Mouse (Mus musculus): ENCODE measurements around the gene Celf2. TPM values are rescaled to one million over a fixed set of nuclear protein-coding genes. Genes with fewer than 3 reads are reported as not detected.

The Celf2 gene
- polyA plus RNA-seq, 1 experiment from 2014 or later, result 35.4 TPM

DNA sequence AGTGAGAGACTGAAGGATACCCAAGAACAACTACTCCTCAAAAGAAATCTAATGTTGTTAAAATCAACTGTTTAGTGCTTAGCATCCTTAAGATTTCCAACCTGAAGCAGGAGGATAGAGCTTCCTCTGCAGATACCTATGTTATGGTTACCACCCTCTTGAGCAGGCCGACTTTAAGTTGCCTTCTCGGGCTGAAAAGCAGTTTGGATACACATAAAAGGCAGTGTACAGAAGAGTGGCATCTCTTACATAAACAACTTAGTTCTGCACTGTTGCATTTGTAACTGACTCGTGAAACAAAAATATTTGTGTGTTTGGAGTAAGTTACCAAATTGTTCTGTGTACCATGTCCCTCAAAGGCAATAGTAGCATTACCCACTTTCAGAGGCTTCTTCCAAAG lies 435.6 kb downstream of the Celf2 start:
- no peak for ATAC-seq
- peaks cover 4% of the 10 kb centered on the region; the same call in 1 of the 2 replicates for H3K9me3 ChIP-seq (ENCODE audit: control insufficient read depth, low read length)
- H3K9ac ChIP-seq (ENCODE audit: low read depth, low read length), result no peak overlapping the region
- H3K4me3 ChIP-seq (ENCODE audit: low read length), result no peak overlapping the region
- H3K27ac ChIP-seq (ENCODE audit: low read length), result no peak overlapping the region
- H3K27me3 ChIP-seq (replicated peaks; ENCODE audit: control insufficient read depth, insufficient read depth, low read length), result no peaks in the 10 kb centered on the region
- 56% methylated on average over 3 of the region's 3 CpGs for WGBS
- no peak overlapping the region for H3K4me2 ChIP-seq (ENCODE audit: low read depth, low read length)
- no peaks in the 10 kb centered on the region for H3K4me1 ChIP-seq (ENCODE audit: control insufficient read depth, insufficient read depth, low read length)
- peaks cover 5% of the 10 kb centered on the region for H3K36me3 ChIP-seq (ENCODE audit: control insufficient read depth, insufficient read depth, low read length)

DNA sequence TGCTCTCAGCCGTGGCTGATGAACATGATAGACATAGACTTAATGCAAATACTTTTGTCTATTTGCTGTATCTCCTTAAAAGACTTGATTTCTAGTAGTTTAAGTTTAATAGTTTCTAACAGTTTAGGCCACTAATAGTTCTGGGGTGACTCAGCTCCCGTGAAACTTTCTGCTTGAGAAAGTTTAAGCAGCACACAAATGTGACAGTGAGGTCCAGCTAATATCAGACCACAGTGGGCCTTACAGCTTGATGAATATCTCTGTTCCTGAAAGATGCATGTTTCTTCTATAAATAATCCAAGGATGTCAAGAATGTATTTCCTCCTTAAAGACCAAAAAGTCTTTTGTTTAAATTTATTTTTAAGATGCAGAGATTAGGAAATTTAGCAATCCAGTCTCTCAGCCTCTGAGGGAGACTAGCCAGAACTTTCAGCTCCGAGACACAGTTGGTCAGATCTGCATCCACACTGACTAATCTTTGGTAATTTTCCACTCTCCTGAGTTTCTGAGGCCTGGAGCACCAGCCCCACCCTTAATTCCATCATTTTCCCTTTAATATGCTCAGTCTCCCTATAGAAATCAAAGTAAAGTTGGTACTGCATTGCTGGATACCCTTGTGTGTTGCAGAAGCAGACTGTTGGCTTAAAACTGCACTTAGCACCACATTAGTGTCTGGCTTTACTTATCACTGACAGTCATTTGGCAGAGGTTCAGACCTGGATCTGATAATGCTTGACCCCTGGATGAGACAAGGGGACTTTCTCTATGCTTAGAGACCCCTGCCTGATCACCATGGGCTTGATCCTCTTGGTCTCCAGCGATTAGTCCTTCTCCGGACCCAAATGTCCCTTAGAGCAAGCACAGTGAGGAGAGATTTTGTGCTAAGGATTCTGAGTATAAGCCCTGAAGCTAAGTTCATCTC lies 436.8 kb downstream of the Celf2 start:
- no peak overlapping the region for H3K4me3 ChIP-seq (ENCODE audit: low read length)
- ATAC-seq, result no peak
- no peak overlapping the region for H3K27ac ChIP-seq (ENCODE audit: low read length)
- peaks cover 4% of the 10 kb centered on the region; the same call in 1 of the 2 replicates for H3K9me3 ChIP-seq (ENCODE audit: control insufficient read depth, low read length)
- peaks cover 5% of the 10 kb centered on the region for H3K36me3 ChIP-seq (ENCODE audit: control insufficient read depth, insufficient read depth, low read length)
- no peak overlapping the region for H3K4me2 ChIP-seq (ENCODE audit: low read depth, low read length)
- no peaks in the 10 kb centered on the region for H3K27me3 ChIP-seq (replicated peaks; ENCODE audit: control insufficient read depth, insufficient read depth, low read length)
- H3K9ac ChIP-seq (ENCODE audit: low read depth, low read length), result no peak overlapping the region
- H3K4me1 ChIP-seq (ENCODE audit: control insufficient read depth, insufficient read depth, low read length), result no peaks in the 10 kb centered on the region
- WGBS, result 67% methylated on average over 5 of the region's 5 CpGs

DNA sequence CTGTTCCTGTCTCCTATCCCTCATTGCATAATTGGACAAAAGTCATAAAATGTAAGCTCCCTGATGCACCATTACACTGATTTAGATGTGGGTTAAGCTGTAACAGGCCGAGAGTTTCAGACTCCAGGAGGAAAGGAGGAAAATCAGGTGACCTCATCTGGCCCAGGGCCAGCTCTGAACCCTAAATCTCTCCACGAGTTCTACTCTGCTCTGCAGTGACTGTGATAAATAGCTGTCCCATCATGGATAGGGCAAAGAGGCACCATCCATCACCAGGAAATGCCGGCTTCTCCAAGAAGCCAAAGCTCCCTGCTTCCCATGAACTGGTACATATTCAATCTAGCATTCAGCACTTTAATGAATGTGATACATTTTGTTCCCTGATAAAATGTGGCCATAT lies 439.9 kb downstream of the Celf2 start:
- Histone ChIP-seq H3K4me3 (ENCODE audit: low read length) (no peak overlapping the region), H3K27ac (ENCODE audit: low read length) (no peak overlapping the region), H3K27me3 (replicated peaks; ENCODE audit: control insufficient read depth, insufficient read depth, low read length) (no peaks in the 10 kb centered on the region), H3K9ac (ENCODE audit: low read depth, low read length) (no peak overlapping the region), H3K9me3 (ENCODE audit: control insufficient read depth, low read length) (no peaks in the 10 kb centered on the region), H3K36me3 (ENCODE audit: control insufficient read depth, insufficient read depth, low read length) (no peaks in the 10 kb centered on the region), H3K4me1 (ENCODE audit: control insufficient read depth, insufficient read depth, low read length) (no peaks in the 10 kb centered on the region), H3K4me2 (ENCODE audit: low read depth, low read length) (no peak overlapping the region)
- WGBS, result 36% methylated on average over 3 of the region's 3 CpGs
- no peak for ATAC-seq

DNA sequence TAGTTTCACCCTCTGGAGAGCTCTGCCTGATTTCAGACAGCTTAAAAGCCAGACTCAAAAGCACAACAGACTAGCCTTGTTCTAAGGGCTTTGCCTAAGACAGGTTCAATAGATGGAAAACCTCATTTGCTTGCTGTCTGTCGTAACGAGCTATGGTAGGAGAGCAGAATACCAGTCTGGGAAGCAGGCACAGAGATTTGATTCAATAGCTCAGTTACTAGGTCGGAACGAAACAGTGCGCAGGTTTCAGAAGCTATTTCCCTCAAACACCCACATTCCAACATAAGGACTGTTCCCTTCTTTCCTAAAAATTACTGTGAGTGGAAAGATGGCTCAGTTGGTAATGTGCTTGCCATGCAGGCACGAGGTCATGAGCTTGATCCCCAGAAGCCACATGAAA lies 441.1 kb downstream of the Celf2 start:
- no peak overlapping the region for H3K9ac ChIP-seq (ENCODE audit: low read depth, low read length)
- no peak overlapping the region for H3K4me2 ChIP-seq (ENCODE audit: low read depth, low read length)
- H3K4me1 ChIP-seq (ENCODE audit: control insufficient read depth, insufficient read depth, low read length), result peaks cover 7% of the 10 kb centered on the region; the same call in 1 of the 2 replicates
- no peak for ATAC-seq
- H3K27ac ChIP-seq (ENCODE audit: low read length), result no peak overlapping the region
- no peaks in the 10 kb centered on the region for H3K36me3 ChIP-seq (ENCODE audit: control insufficient read depth, insufficient read depth, low read length)
- H3K4me3 ChIP-seq (ENCODE audit: low read length), result no peak overlapping the region
- H3K9me3 ChIP-seq (ENCODE audit: control insufficient read depth, low read length), result no peaks in the 10 kb centered on the region
- WGBS, result 89% methylated on average over 6 of the region's 6 CpGs
- H3K27me3 ChIP-seq (replicated peaks; ENCODE audit: control insufficient read depth, insufficient read depth, low read length), result no peaks in the 10 kb centered on the region

DNA sequence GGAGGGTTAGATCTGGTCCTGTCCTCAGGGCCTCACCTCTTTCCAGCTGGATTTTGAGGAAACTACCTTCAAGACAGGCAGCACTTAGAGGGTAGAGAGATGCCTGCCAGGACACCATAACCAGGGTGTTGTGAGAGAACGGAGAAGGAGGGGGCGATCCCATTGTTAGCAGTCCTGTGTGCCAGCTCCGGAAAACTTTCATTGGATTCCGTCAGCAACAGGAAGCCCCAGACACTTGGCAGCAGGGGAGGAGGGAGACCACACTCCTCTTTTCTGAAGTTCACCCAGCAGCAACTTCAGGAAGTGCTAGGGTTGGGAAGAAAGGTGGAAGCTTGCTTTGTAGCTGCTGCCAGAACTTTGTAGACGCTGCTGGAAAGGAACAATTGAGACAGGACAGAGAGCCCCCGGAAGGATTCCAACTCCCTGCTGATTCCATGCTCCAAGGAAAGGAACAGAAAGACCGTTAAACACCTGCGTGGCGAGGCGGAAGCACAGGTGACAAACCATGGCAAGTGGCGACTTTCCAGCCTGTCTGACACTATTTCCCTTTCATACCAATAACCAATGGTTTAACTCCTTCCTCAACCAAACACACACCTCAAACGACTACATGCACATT lies 445.7 kb downstream of the Celf2 start:
- H3K9ac ChIP-seq (ENCODE audit: low read depth, low read length), result peak overlapping the region; percentile 34; the same call in 1 of the 2 replicates
- no peaks in the 10 kb centered on the region for H3K36me3 ChIP-seq (ENCODE audit: control insufficient read depth, insufficient read depth, low read length)
- WGBS, result 38% methylated on average over 12 of the region's 12 CpGs
- no peaks in the 10 kb centered on the region for H3K27me3 ChIP-seq (replicated peaks; ENCODE audit: control insufficient read depth, insufficient read depth, low read length)
- no peak for ATAC-seq
- peaks cover 8% of the 10 kb centered on the region; the same call in 1 of the 2 replicates for H3K4me1 ChIP-seq (ENCODE audit: control insufficient read depth, insufficient read depth, low read length)
- no peak overlapping the region for H3K4me3 ChIP-seq (ENCODE audit: low read length)
- H3K9me3 ChIP-seq (ENCODE audit: control insufficient read depth, low read length), result no peaks in the 10 kb centered on the region
- H3K4me2 ChIP-seq (ENCODE audit: low read depth, low read length), result no peak overlapping the region
- peak overlapping the region; percentile 65 for H3K27ac ChIP-seq (ENCODE audit: low read length)

DNA sequence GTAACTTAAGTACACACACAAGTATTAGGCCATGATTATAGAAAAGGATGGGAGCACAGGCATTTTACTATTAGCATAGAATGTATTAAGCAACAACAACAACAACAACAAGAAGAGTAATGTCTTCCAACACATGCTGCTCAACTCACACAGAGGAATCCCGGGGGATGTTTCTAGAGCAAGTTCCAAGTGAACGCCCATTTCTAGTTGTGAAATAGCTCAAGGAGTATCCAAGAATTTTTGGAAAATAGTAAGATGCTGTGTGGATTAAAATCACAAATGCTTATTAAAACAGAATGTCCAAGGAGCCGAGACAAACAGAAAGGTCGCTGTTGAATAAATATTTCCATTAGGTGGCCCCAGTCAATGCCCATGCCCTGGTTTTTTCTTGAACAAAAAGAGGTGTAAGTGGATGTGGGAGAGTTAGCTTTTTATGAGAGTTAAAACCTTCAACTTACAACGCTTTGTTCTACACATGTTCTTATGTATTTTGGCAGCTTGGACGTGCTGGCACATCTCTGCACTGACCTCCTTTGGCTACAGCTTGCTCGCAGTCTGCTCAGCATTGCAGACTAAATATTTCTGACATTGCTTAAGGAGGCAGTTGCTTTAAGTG lies 448.8 kb downstream of the Celf2 start:
- 61% methylated on average over 7 of the region's 7 CpGs for WGBS
- Histone ChIP-seq H3K36me3 (ENCODE audit: control insufficient read depth, insufficient read depth, low read length) (no peaks in the 10 kb centered on the region), H3K9ac (ENCODE audit: low read depth, low read length) (no peak overlapping the region), H3K4me2 (ENCODE audit: low read depth, low read length) (no peak overlapping the region), H3K4me1 (ENCODE audit: control insufficient read depth, insufficient read depth, low read length) (peaks cover 8% of the 10 kb centered on the region; the same call in 1 of the 2 replicates), H3K27ac (ENCODE audit: low read length) (no peak overlapping the region), H3K4me3 (ENCODE audit: low read length) (no peak overlapping the region), H3K27me3 (replicated peaks; ENCODE audit: control insufficient read depth, insufficient read depth, low read length) (no peaks in the 10 kb centered on the region), H3K9me3 (ENCODE audit: control insufficient read depth, low read length) (no peaks in the 10 kb centered on the region)
- ATAC-seq, result no peak

DNA sequence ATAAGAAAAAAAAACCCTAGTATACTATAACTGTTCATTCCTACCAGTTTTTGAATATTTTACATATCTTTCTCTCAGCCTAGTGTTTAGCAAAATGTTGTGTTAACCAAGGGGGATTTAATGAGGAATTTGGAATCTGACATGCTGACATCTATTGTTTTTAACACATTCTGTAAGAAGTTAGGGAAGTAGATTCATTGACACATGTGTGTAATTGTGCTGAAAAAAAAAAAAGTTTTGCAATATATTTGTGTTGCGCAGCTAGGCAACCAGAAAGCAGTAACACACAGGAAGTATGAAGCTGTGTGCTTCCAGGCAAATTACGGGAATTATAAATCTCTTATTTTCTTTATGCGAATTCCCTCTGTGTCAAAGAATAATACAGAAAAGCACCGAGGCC lies 453.0 kb downstream of the Celf2 start:
- H3K27ac ChIP-seq (ENCODE audit: low read length), result no peak overlapping the region
- 65% methylated on average over 4 of the region's 4 CpGs for WGBS

DNA sequence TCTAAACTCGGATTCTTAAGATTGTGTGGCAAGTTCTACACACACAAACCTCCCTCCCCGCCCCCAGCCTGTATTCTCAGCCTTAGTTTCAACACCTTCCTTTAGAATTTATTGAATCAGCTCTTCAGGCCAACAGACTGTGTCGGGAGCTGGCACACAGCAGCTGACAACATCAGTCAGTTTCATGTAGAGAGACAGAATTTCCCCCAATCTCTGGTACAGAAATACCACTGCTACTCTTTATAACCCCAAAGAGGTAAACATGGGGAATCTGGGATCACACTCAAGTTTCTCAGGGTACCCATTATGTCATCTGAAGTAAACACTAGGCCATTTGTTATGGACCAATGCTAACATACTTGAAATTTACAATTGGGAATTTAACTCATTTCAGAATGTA lies 453.4 kb downstream of the Celf2 start:
- no peaks in the 10 kb centered on the region for H3K27me3 ChIP-seq (replicated peaks; ENCODE audit: control insufficient read depth, insufficient read depth, low read length)
- H3K4me1 ChIP-seq (ENCODE audit: control insufficient read depth, insufficient read depth, low read length), result no peaks in the 10 kb centered on the region
- H3K9ac ChIP-seq (ENCODE audit: low read depth, low read length), result no peak overlapping the region
- no peak overlapping the region for H3K4me3 ChIP-seq (ENCODE audit: low read length)
- 44% methylated on average over 3 of the region's 3 CpGs for WGBS
- ATAC-seq, result no peak
- H3K27ac ChIP-seq (ENCODE audit: low read length), result no peak overlapping the region
- no peaks in the 10 kb centered on the region for H3K9me3 ChIP-seq (ENCODE audit: control insufficient read depth, low read length)
- H3K36me3 ChIP-seq (ENCODE audit: control insufficient read depth, insufficient read depth, low read length), result no peaks in the 10 kb centered on the region
- no peak overlapping the region for H3K4me2 ChIP-seq (ENCODE audit: low read depth, low read length)

More for the DNA sequence above, 453.0 kb downstream of the Celf2 start:
- H3K4me3 ChIP-seq (ENCODE audit: low read length), result no peak overlapping the region
- H3K4me1 ChIP-seq (ENCODE audit: control insufficient read depth, insufficient read depth, low read length), result no peaks in the 10 kb centered on the region
- H3K36me3 ChIP-seq (ENCODE audit: control insufficient read depth, insufficient read depth, low read length), result no peaks in the 10 kb centered on the region
- no peak overlapping the region for H3K9ac ChIP-seq (ENCODE audit: low read depth, low read length)
- no peak for ATAC-seq
- no peaks in the 10 kb centered on the region for H3K27me3 ChIP-seq (replicated peaks; ENCODE audit: control insufficient read depth, insufficient read depth, low read length)
- H3K9me3 ChIP-seq (ENCODE audit: control insufficient read depth, low read length), result no peaks in the 10 kb centered on the region
- H3K4me2 ChIP-seq (ENCODE audit: low read depth, low read length), result no peak overlapping the region

DNA sequence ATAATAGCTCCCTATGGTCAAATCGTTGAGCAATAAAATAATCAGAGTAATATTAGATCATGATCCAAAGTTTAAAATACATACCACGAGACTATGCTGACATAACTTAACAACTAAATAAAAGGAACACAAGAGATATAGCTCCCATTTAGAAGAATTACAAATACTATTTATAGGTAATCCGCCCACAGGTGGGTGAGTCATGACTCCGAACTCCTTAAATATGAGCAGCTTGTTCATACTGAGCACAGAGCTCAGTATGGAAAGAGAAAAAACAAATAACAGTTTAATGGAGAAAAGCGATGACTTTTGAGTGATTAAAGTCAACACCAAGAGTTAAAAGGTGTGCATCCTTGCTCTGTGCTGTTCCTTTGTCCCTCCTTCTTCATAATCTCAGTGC lies 458.3 kb downstream of the Celf2 start:
- 91% methylated on average over 5 of the region's 5 CpGs for WGBS
- Histone ChIP-seq H3K36me3 (ENCODE audit: control insufficient read depth, insufficient read depth, low read length) (no peaks in the 10 kb centered on the region), H3K4me2 (ENCODE audit: low read depth, low read length) (no peak overlapping the region), H3K9me3 (ENCODE audit: control insufficient read depth, low read length) (no peaks in the 10 kb centered on the region), H3K27me3 (replicated peaks; ENCODE audit: control insufficient read depth, insufficient read depth, low read length) (no peaks in the 10 kb centered on the region), H3K27ac (ENCODE audit: low read length) (no peak overlapping the region), H3K9ac (ENCODE audit: low read depth, low read length) (no peak overlapping the region), H3K4me1 (ENCODE audit: control insufficient read depth, insufficient read depth, low read length) (no peaks in the 10 kb centered on the region), H3K4me3 (ENCODE audit: low read length) (no peak overlapping the region)
- ATAC-seq, result no peak

Measured in intestine, embryonic 16.5 days (tissue).